Mouse (Mus musculus) thymus, adult 2 months (tissue): Measurements from ENCODE around the gene Sars.

ENCODE experiments used
- CTCF ChIP-seq: fragments of 200-500 bp; IDR thresholded peaks from 2 replicates; pipeline ENCODE4 v1.5.1; 2012; ENCODE audit warnings: mild to moderate bottlenecking, control low read depth, low read length, moderate library complexity, borderline replicate concordance; ENCODE audit not compliant: control insufficient read depth, poor library complexity, insufficient read depth; ENCODE audit errors: extremely low read depth
- POLR2A ChIP-seq: fragments of 200-500 bp; IDR thresholded peaks from 2 replicates; pipeline ENCODE4 v1.6.1; 2012; ENCODE audit warnings: mild to moderate bottlenecking, low read length, control low read depth, moderate library complexity; ENCODE audit not compliant: control insufficient read depth, poor library complexity, insufficient read depth; ENCODE audit errors: extremely low read depth

DNA sequence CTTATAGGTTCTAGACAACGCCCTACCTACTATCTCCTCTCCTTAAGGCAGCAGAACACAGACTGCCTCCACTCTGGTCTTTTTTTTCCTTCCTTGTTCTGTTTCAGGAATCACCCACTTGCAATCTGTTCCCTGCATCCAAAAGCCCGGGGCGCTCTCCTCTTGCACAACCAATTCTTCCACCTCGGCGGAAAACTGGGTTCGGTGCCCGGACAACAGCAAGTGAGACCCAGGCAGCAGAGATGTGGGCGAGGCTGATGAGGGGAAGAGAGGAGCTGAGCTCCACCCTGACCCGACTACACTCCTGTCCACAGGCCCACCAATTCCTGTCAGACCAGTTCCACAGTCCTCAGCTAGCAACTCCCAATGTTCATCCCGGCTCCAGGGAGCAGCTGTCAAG, 58.8 kb downstream of the Sars start:
- TF ChIP-seq POLR2A: no peak
- no peak for TF ChIP-seq CTCF
